Mouse (Mus musculus): ENCODE results near the gene Nfia. TPM values are rescaled to one million over a fixed set of nuclear protein-coding genes. Genes with fewer than 3 reads are reported as not detected.

The Nfia gene
- polyA plus RNA-seq, 1 experiment, result 41.2 TPM

GRCm38 (mm10) chr4:98044611-98045010 lies 272.1 kb downstream of the Nfia start:
- WGBS, result 90% methylated on average over 8 of the region's 8 CpGs
- no peak overlapping the region for H3K27ac ChIP-seq (ENCODE audit: insufficient read depth, low read length)
- TF ChIP-seq CTCF (IDR thresholded peaks at IDR 0.05; ENCODE audit: borderline replicate concordance, insufficient read depth, low read depth, low read length) (no peak), POLR2A (IDR thresholded peaks at IDR 0.05; ENCODE audit: borderline replicate concordance, insufficient read depth, low read length) (no peak)
- no peak for DNase-seq
- no peaks in the 10 kb centered on the region for H3K27me3 ChIP-seq (ENCODE audit: control insufficient read depth, insufficient read depth, low read length)
- H3K4me3 ChIP-seq (replicated peaks; ENCODE audit: insufficient read depth, low read depth, low read length), result no peak overlapping the region
- H3K4me1 ChIP-seq (ENCODE audit: control insufficient read depth, insufficient read depth, low read length), result peaks cover 4% of the 10 kb centered on the region; the same call in 1 of the 2 replicates

GRCm38 (mm10) chr4:98047369-98047768 lies 274.8 kb downstream of the Nfia start:
- H3K4me3 ChIP-seq (replicated peaks; ENCODE audit: insufficient read depth, low read depth, low read length), result no peak overlapping the region
- no peak for TF ChIP-seq POLR2A (IDR thresholded peaks at IDR 0.05; ENCODE audit: borderline replicate concordance, insufficient read depth, low read length)
- no peak for TF ChIP-seq CTCF (IDR thresholded peaks at IDR 0.05; ENCODE audit: borderline replicate concordance, insufficient read depth, low read depth, low read length)
- peak; percentile 40 to 80 for DNase-seq
- H3K27me3 ChIP-seq (ENCODE audit: control insufficient read depth, insufficient read depth, low read length), result no peaks in the 10 kb centered on the region
- H3K4me1 ChIP-seq (ENCODE audit: control insufficient read depth, insufficient read depth, low read length), result peaks cover 4% of the 10 kb centered on the region; the same call in 1 of the 2 replicates
- H3K27ac ChIP-seq (ENCODE audit: insufficient read depth, low read length), result no peak overlapping the region

- DNase-seq, result no peak
- TF ChIP-seq POLR2A (IDR thresholded peaks at IDR 0.05; ENCODE audit: borderline replicate concordance, insufficient read depth, low read length) (no peak), CTCF (IDR thresholded peaks at IDR 0.05; ENCODE audit: borderline replicate concordance, insufficient read depth, low read depth, low read length) (no peak)
- no peak overlapping the region for H3K4me3 ChIP-seq (replicated peaks; ENCODE audit: insufficient read depth, low read depth, low read length)
- no peak overlapping the region for H3K27ac ChIP-seq (ENCODE audit: insufficient read depth, low read length)
- WGBS, result 64% methylated on average over 7 of the region's 7 CpGs
- peaks cover 4% of the 10 kb centered on the region; the same call in 1 of the 2 replicates for H3K4me1 ChIP-seq (ENCODE audit: control insufficient read depth, insufficient read depth, low read length)
- no peaks in the 10 kb centered on the region for H3K27me3 ChIP-seq (ENCODE audit: control insufficient read depth, insufficient read depth, low read length)
Measured at GRCm38 (mm10) chr4:98049584-98049983, 277.1 kb downstream of the Nfia start.

GRCm38 (mm10) chr4:98050003-98050620 lies 277.6 kb downstream of the Nfia start:
- TF ChIP-seq CTCF (IDR thresholded peaks at IDR 0.05; ENCODE audit: borderline replicate concordance, insufficient read depth, low read depth, low read length), result no peak
- no peak for TF ChIP-seq POLR2A (IDR thresholded peaks at IDR 0.05; ENCODE audit: borderline replicate concordance, insufficient read depth, low read length)
- DNase-seq, result no peak
- Histone ChIP-seq H3K4me1 (ENCODE audit: control insufficient read depth, insufficient read depth, low read length) (peaks cover 7% of the 10 kb centered on the region; the same call in 1 of the 2 replicates), H3K27me3 (ENCODE audit: control insufficient read depth, insufficient read depth, low read length) (no peaks in the 10 kb centered on the region), H3K4me3 (replicated peaks; ENCODE audit: insufficient read depth, low read depth, low read length) (no peak overlapping the region), H3K27ac (ENCODE audit: insufficient read depth, low read length) (no peak overlapping the region)
- WGBS, result 92% methylated on average over 8 of the region's 8 CpGs

- no peak overlapping the region for H3K27ac ChIP-seq (ENCODE audit: insufficient read depth, low read length)
- no peak overlapping the region for H3K4me3 ChIP-seq (replicated peaks; ENCODE audit: insufficient read depth, low read depth, low read length)
- peaks cover 8% of the 10 kb centered on the region; the same call in 1 of the 2 replicates for H3K4me1 ChIP-seq (ENCODE audit: control insufficient read depth, insufficient read depth, low read length)
- WGBS, result 86% methylated on average over 10 of the region's 10 CpGs
- DNase-seq, result no peak
- TF ChIP-seq POLR2A (IDR thresholded peaks at IDR 0.05; ENCODE audit: borderline replicate concordance, insufficient read depth, low read length) (no peak), CTCF (IDR thresholded peaks at IDR 0.05; ENCODE audit: borderline replicate concordance, insufficient read depth, low read depth, low read length) (no peak)
- H3K27me3 ChIP-seq (ENCODE audit: control insufficient read depth, insufficient read depth, low read length), result no peaks in the 10 kb centered on the region
Measured at GRCm38 (mm10) chr4:98050781-98051180, 278.2 kb downstream of the Nfia start.

- WGBS, result 81% methylated on average over 3 of the region's 3 CpGs
- Histone ChIP-seq H3K4me3 (replicated peaks; ENCODE audit: insufficient read depth, low read depth, low read length) (no peak overlapping the region), H3K4me1 (ENCODE audit: control insufficient read depth, insufficient read depth, low read length) (peaks cover 8% of the 10 kb centered on the region; the same call in 1 of the 2 replicates), H3K27me3 (ENCODE audit: control insufficient read depth, insufficient read depth, low read length) (no peaks in the 10 kb centered on the region), H3K27ac (ENCODE audit: insufficient read depth, low read length) (no peak overlapping the region)
- DNase-seq, result no peak
- TF ChIP-seq POLR2A (IDR thresholded peaks at IDR 0.05; ENCODE audit: borderline replicate concordance, insufficient read depth, low read length) (no peak), CTCF (IDR thresholded peaks at IDR 0.05; ENCODE audit: borderline replicate concordance, insufficient read depth, low read depth, low read length) (no peak)
Measured at GRCm38 (mm10) chr4:98051326-98051725, 278.8 kb downstream of the Nfia start.

GRCm38 (mm10) chr4:98055036-98055435 lies 282.5 kb downstream of the Nfia start:
- Histone ChIP-seq H3K4me1 (ENCODE audit: control insufficient read depth, insufficient read depth, low read length) (peaks cover 4% of the 10 kb centered on the region; the same call in 1 of the 2 replicates), H3K4me3 (replicated peaks; ENCODE audit: insufficient read depth, low read depth, low read length) (no peak overlapping the region), H3K27ac (ENCODE audit: insufficient read depth, low read length) (no peak overlapping the region), H3K27me3 (ENCODE audit: control insufficient read depth, insufficient read depth, low read length) (no peaks in the 10 kb centered on the region)
- TF ChIP-seq CTCF (IDR thresholded peaks at IDR 0.05; ENCODE audit: borderline replicate concordance, insufficient read depth, low read depth, low read length), result no peak
- no peak for DNase-seq
- WGBS, result 42% methylated on average over 4 of the region's 4 CpGs

GRCm38 (mm10) chr4:98056396-98057020 lies 284.0 kb downstream of the Nfia start:
- H3K27ac ChIP-seq (ENCODE audit: insufficient read depth, low read length), result no peak overlapping the region
- TF ChIP-seq POLR2A (IDR thresholded peaks at IDR 0.05; ENCODE audit: borderline replicate concordance, insufficient read depth, low read length) (no peak), CTCF (IDR thresholded peaks at IDR 0.05; ENCODE audit: borderline replicate concordance, insufficient read depth, low read depth, low read length) (no peak)
- WGBS, result 97% methylated on average over 7 of the region's 7 CpGs
- no peak for DNase-seq
- H3K4me1 ChIP-seq (ENCODE audit: control insufficient read depth, insufficient read depth, low read length), result peaks cover 4% of the 10 kb centered on the region; the same call in 1 of the 2 replicates
- no peaks in the 10 kb centered on the region for H3K27me3 ChIP-seq (ENCODE audit: control insufficient read depth, insufficient read depth, low read length)
- no peak overlapping the region for H3K4me3 ChIP-seq (replicated peaks; ENCODE audit: insufficient read depth, low read depth, low read length)
